Mouse (Mus musculus) E14TG2a.4 (cell line): ENCODE results near the gene Nmu.

Experiments
- CTCF ChIP-seq: conservative IDR thresholded peaks from 2 replicates; pipeline ENCODE4 v1.5.1; 2014; ENCODE audit warnings: low read length
- NANOG ChIP-seq: IDR thresholded peaks from 2 replicates; pipeline ENCODE4 v1.6.1; 2014; ENCODE audit warnings: borderline replicate concordance, low read length, mixed read lengths
- POU5F1 ChIP-seq: IDR thresholded peaks from 2 replicates; pipeline ENCODE4 v1.6.1; 2014; ENCODE audit warnings: low read length, borderline replicate concordance

DNA sequence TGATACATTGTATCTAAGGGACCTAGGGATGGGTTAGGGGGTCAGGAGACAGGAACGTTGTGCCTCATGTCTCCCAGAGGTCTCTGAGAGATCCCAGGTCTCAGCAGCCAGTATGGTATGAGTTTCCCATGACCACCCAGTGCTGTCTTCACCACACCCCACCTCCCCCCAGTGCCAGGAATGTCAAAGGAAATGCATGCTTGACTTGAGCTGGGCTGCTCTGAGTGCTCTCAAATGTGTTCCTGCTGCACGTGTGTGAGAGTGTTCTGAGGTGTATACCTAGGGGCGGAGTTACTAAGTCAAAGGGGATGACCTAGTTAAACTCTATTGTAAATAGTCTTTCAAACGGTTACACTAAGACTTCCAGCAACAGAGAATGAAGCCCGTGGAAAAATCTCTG, 1.8 kb upstream of the Nmu start:
- TF ChIP-seq CTCF (no peak), NANOG (no peak), POU5F1 (no peak)
